Mouse (Mus musculus): ENCODE results near the gene D630045J12Rik. TPM values are rescaled to one million over a fixed set of nuclear protein-coding genes. Genes with fewer than 3 reads are reported as not detected.

The D630045J12Rik gene
- total RNA-seq, 1 experiment = 4.1 TPM

DNA sequence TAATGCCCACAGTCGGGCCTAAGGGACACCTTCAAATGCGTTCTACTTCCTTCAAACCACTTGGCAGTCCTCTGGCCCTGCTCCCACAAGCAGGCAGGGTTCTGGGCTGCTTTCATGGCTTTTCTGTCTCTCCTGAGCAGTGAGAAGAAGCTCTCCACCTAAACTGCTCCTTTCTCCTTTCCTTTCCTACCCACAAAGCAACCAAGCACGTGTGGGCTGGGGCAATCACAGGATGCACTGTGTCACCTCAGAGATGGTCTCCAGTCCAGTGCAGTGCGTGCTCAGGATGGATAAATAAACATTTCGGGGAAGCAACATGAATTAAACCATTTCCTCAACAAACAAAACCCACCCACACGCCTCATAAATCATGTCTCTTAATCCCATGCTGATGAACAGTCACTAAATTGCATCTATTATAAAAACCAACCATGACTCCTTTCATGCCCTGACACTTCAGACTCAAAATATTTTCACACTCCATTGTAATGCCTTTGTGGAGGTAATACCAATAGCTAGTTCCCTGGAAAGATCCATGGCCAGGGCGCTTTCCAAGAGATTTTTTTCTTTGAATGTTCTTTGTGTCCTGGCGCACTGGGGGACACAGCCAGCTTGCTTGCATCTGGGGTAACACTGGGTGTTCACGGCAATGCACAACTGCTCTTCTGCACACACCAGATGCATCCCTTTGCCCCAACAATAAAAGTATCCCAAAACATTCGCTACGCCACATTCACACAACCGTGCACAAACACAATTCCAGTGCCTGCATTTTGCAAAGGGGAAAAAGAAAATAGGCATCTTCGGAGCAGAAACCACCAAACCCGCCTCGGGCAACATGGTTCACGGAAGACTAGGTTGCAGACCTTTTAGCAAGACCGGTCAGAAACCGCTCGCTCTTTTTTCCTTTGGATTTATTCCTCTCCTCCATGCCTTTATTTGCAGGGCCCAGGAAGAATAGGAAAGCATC, 758 bp downstream of the D630045J12Rik start:
- Histone ChIP-seq H3K9ac (ENCODE audit: insufficient read depth, low read depth, low read length, poor library complexity, severe bottlenecking) (peak overlapping the region; percentile 81), H3K4me3 (ENCODE audit: insufficient read depth in 1 of 2, low read depth in 1 of 2, low read length in 2 of 2, poor library complexity in 1 of 2, severe bottlenecking in 1 of 2) (peak overlapping the region; percentile 79 to 83), H3K9me3 (ENCODE audit: control insufficient read depth, insufficient read depth, low read depth, low read length) (no peaks in the 10 kb centered on the region), H3K36me3 (ENCODE audit: control insufficient read depth, insufficient read depth, low read length, poor library complexity, severe bottlenecking) (no peaks in the 10 kb centered on the region), H3K27ac (ENCODE audit: insufficient read depth, low read depth, low read length, poor library complexity, severe bottlenecking) (no peak overlapping the region), H3K4me1 (ENCODE audit: control insufficient read depth in 2 of 2, insufficient read depth in 2 of 2, low read length in 2 of 2, poor library complexity in 1 of 2) (peaks cover 2 to 3% of the 10 kb centered on the region in 2 experiments; a peak in 1 of 4 replicates)
- in situ Hi-C loops (cut with MboI; ENCODE audit: low sequenced_read_pairs in 2 of 2, unreplicated experiment in 2 of 2) = no loop called here
- no peak for TF ChIP-seq MAFK (IDR thresholded peaks at IDR 0.05; ENCODE audit: insufficient read depth, low read depth, low read length)
- TF ChIP-seq ZC3H11A (IDR thresholded peaks at IDR 0.05; ENCODE audit: borderline replicate concordance, low read depth, low read length) = no peak
- no peak for TF ChIP-seq CHD2 (IDR thresholded peaks at IDR 0.05; ENCODE audit: low read depth, low read length)
- no peak for TF ChIP-seq ZNF384 (IDR thresholded peaks at IDR 0.05; ENCODE audit: low read depth, low read length)
- no peak for TF ChIP-seq HCFC1 (IDR thresholded peaks at IDR 0.05; ENCODE audit: borderline replicate concordance, insufficient read depth, low read length)
- DNase-seq (ENCODE audit: low read depth, low spot score) = no peak

GRCm38 (mm10) chr6:38252139-38252538, 1.7 kb downstream of the D630045J12Rik start:
- Histone ChIP-seq H3K9ac (ENCODE audit: insufficient read depth, low read depth, low read length, poor library complexity, severe bottlenecking) (no peak overlapping the region), H3K4me3 (ENCODE audit: insufficient read depth in 1 of 2, low read depth in 1 of 2, low read length in 2 of 2, poor library complexity in 1 of 2, severe bottlenecking in 1 of 2) (peak overlapping the region in 1 of 2 experiments; percentile 18; a peak in 1 of 4 replicates), H3K4me1 (ENCODE audit: control insufficient read depth in 2 of 2, insufficient read depth in 2 of 2, low read length in 2 of 2, poor library complexity in 1 of 2) (peaks cover 2 to 3% of the 10 kb centered on the region in 2 experiments; a peak in 1 of 4 replicates), H3K9me3 (ENCODE audit: control insufficient read depth, insufficient read depth, low read depth, low read length) (no peaks in the 10 kb centered on the region), H3K27ac (ENCODE audit: insufficient read depth, low read depth, low read length, poor library complexity, severe bottlenecking) (no peak overlapping the region), H3K36me3 (ENCODE audit: control insufficient read depth, insufficient read depth, low read length, poor library complexity, severe bottlenecking) (no peaks in the 10 kb centered on the region)
- in situ Hi-C loops (cut with MboI; ENCODE audit: low sequenced_read_pairs in 2 of 2, unreplicated experiment in 2 of 2) = no loop called here
- no peak for DNase-seq (ENCODE audit: low read depth, low spot score)
- TF ChIP-seq HCFC1 (IDR thresholded peaks at IDR 0.05; ENCODE audit: borderline replicate concordance, insufficient read depth, low read length) (no peak), ZNF384 (IDR thresholded peaks at IDR 0.05; ENCODE audit: low read depth, low read length) (no peak), MAFK (IDR thresholded peaks at IDR 0.05; ENCODE audit: insufficient read depth, low read depth, low read length) (no peak), ZC3H11A (IDR thresholded peaks at IDR 0.05; ENCODE audit: borderline replicate concordance, low read depth, low read length) (no peak), CHD2 (IDR thresholded peaks at IDR 0.05; ENCODE audit: low read depth, low read length) (no peak)

- no peak for TF ChIP-seq ZC3H11A (IDR thresholded peaks at IDR 0.05; ENCODE audit: borderline replicate concordance, low read depth, low read length)
- no peak for TF ChIP-seq MAFK (IDR thresholded peaks at IDR 0.05; ENCODE audit: insufficient read depth, low read depth, low read length)
- TF ChIP-seq CHD2 (IDR thresholded peaks at IDR 0.05; ENCODE audit: low read depth, low read length) = no peak
- no peak overlapping the region for H3K9ac ChIP-seq (ENCODE audit: insufficient read depth, low read depth, low read length, poor library complexity, severe bottlenecking)
- in situ Hi-C loops (cut with MboI; ENCODE audit: low sequenced_read_pairs in 2 of 2, unreplicated experiment in 2 of 2) = no loop called here
- peaks cover 2 to 3% of the 10 kb centered on the region in 2 experiments; a peak in 1 of 4 replicates for H3K4me1 ChIP-seq (ENCODE audit: control insufficient read depth in 2 of 2, insufficient read depth in 2 of 2, low read length in 2 of 2, poor library complexity in 1 of 2)
- H3K27ac ChIP-seq (ENCODE audit: insufficient read depth, low read depth, low read length, poor library complexity, severe bottlenecking) = no peak overlapping the region
- no peak for DNase-seq (ENCODE audit: low read depth, low spot score)
- H3K36me3 ChIP-seq (ENCODE audit: control insufficient read depth, insufficient read depth, low read length, poor library complexity, severe bottlenecking) = no peaks in the 10 kb centered on the region
- no peaks in the 10 kb centered on the region for H3K9me3 ChIP-seq (ENCODE audit: control insufficient read depth, insufficient read depth, low read depth, low read length)
- H3K4me3 ChIP-seq (ENCODE audit: insufficient read depth in 1 of 2, low read depth in 1 of 2, low read length in 2 of 2, poor library complexity in 1 of 2, severe bottlenecking in 1 of 2) = no peak overlapping the region
These were observed 2.3 kb downstream of the D630045J12Rik start for GRCm38 (mm10) chr6:38251464-38251863.

- Histone ChIP-seq H3K4me1 (ENCODE audit: control insufficient read depth in 2 of 2, insufficient read depth in 2 of 2, low read length in 2 of 2, poor library complexity in 1 of 2) (peaks cover 0 to 3% of the 10 kb centered on the region in 2 experiments; a peak in 1 of 4 replicates), H3K27ac (ENCODE audit: insufficient read depth, low read depth, low read length, poor library complexity, severe bottlenecking) (no peak overlapping the region), H3K9ac (ENCODE audit: insufficient read depth, low read depth, low read length, poor library complexity, severe bottlenecking) (no peak overlapping the region), H3K36me3 (ENCODE audit: control insufficient read depth, insufficient read depth, low read length, poor library complexity, severe bottlenecking) (no peaks in the 10 kb centered on the region), H3K9me3 (ENCODE audit: control insufficient read depth, insufficient read depth, low read depth, low read length) (no peaks in the 10 kb centered on the region), H3K4me3 (ENCODE audit: insufficient read depth in 1 of 2, low read depth in 1 of 2, low read length in 2 of 2, poor library complexity in 1 of 2, severe bottlenecking in 1 of 2) (no peak overlapping the region)
- no peak for DNase-seq (ENCODE audit: low read depth, low spot score)
- in situ Hi-C loops (cut with MboI; ENCODE audit: low sequenced_read_pairs in 2 of 2, unreplicated experiment in 2 of 2) = no loop called here
- TF ChIP-seq ZC3H11A (IDR thresholded peaks at IDR 0.05; ENCODE audit: borderline replicate concordance, low read depth, low read length) (no peak), MAFK (IDR thresholded peaks at IDR 0.05; ENCODE audit: insufficient read depth, low read depth, low read length) (no peak)
These were observed 6.4 kb downstream of the D630045J12Rik start for GRCm38 (mm10) chr6:38247362-38247761.

Data from ES-E14 (cell line).